Mouse (Mus musculus): Measurements from ENCODE around the gene Tenm2.
A peak's percentile ranks its signal among the peaks of the same experiment; 100 is the strongest.

The Tenm2 gene

GRCm38 (mm10) chr11:36286246-36286645 is 949.5 kb downstream of the Tenm2 start:
- DNase-seq (ENCODE audit: extremely low spot score, low spot score), result no peak

DNA sequence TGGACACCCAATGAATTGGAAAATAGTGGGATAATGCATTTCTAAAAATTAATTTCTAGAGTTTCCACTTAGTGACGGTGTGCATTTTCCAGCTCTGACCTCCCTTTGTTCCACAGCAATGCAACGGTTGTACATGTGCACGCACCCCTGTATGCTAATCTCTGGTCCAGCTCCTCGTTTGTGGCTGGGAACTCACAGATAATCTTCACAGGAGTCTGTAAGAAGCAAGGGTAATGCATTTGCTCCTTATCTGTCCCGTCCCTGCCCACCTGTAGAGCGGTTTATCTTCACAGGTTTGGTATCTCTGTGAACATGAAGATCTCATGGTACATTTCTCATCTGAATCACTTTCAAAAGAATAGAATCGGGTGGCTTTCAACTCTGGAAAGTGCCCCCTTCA is 955.2 kb downstream of the Tenm2 start:
- no peak for DNase-seq (ENCODE audit: extremely low spot score, low spot score)

DNA sequence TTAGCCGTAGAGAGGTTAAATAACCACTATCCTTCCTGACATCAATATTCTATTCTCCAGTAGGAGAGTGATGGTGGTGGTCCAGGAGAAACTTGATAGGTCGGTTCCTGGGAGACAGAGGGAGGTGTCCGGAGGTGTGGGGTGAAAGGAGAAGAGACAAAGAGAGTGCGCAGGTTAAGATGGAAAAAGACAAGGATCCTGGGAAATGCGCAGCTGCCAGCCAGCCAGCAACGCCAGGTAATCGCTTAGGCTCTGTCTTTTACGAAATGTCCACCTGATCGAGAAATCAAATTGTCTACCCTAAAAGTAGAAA is 957.9 kb downstream of the Tenm2 start:
- no peak for DNase-seq (ENCODE audit: extremely low spot score, low spot score)

DNA sequence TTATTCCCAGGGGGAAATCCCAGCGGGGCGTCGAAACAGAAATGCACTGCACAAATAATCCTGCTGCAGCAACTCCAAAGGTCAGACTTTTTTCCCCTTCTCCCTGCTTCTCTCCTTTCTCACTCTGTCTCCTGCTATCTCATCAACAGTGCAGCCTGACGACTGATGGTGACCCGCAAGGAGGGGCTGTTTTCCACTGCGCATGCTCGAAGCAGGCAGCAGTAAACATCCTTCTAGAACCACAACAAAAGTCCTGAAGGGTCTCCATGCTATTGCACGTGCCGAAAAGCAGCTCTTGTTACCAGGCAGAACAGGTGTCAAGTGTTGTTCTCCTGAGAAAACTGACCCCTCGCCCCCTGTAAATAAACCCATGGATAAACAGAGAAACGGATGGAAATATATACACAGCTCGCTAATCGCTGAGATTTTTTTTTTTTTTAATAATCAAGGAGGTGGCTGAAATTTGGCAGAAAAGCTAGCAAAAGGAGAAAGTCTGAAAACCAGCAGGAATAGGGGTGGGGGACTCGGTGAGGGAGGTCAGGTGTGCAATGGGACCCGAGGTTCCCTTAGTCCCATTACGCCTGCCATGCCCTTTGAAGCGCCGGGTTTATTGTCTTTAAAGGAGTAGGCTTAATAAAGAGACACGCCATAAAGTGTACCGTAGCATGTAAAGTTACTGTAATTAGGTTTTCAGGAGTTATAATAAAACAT is 958.4 kb downstream of the Tenm2 start:
- no peak for DNase-seq (ENCODE audit: extremely low spot score, low spot score)

- DNase-seq (ENCODE audit: extremely low spot score, low spot score), result no peak
These were observed 959.7 kb downstream of the Tenm2 start for GRCm38 (mm10) chr11:36276015-36276414.

DNA sequence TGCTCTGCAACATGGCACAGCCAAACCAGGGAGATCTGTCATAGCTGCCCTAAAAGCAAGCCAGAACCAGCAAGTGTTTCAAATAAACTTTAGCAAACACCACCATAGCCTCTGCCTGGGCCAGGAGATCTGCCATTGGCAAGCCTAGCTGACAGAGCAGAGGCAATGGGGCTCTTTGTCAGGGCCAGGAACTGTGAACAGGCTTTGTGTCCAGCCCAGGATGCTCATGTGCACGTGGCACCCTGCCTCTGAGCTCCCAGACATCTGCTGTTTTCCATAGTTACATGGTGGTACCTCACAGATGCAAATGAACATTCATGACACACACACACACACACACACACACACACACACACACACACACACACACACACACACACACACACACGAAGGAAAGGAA is 963.6 kb downstream of the Tenm2 start:
- no peak for DNase-seq (ENCODE audit: extremely low spot score, low spot score)

DNA sequence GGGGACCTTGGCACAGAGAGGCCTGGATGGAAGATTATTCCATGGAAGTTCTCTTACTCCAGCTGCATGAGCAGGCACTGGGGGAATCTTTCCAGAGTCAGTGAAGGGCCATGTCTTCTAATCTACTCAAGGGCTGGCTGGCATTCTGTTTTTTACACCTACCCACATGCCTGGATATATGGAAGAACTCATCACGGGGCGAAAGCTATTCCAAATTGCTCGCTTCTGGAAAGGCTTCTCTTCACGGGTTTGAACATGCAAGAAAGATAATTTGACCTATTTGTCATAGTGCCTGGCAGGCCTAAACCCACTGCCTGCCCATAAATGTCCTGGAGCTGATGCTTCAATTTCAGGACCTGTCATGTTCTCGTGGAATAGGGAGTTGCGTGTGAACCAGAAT is 965.8 kb downstream of the Tenm2 start:
- no peak for DNase-seq (ENCODE audit: extremely low spot score, low spot score)

DNA sequence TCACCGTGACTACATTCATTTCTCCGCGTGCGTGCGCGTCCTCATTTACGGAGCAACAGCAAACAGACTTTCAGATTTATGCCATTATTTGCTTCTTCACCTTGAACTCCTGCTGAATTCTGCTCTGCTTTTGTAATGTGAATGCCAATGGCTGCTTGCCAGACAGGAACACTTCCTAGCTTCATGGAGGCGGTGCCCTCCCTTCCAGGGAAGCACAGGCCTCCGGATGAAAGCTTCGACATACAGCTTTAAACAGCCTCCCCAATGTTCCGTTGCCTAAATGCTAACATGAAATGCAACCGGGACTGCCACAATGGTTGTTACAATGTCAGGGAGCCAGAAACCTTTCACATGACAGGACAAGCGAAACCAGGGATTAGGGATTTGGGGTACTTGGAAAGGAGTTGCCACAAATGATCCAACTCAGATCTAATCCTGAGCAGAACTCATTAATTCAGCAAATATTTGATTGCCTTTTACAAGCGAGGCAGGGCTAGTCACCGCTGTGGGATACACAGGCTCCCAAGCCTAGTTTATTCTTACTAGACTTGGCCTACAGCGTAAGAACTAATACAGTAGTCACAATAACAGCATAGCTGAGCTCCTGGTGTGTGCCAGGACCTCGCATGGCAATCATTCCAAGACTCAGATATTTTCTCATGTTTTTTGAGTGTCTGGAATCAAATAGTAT is 970.8 kb downstream of the Tenm2 start:
- DNase-seq (ENCODE audit: extremely low spot score, low spot score), result no peak

DNA sequence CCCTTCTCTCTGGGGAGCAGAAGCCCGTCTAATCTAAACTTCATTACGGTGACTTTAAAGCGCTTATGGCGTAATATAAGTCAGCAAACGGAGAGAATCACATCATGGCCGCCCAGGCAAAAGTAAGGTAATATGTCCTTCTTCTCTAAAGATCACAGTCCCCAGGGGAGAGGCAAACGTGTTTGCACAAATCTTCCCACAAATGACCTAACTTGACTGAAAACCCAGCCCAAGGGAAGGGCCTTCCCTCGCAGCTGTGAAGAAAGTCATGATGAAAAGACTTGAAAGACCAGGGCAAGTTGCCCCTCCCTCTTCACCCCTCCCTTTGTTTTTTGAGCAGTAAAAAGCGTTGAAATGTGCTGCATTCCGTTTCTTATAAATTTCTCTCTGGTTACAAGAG is 971.9 kb downstream of the Tenm2 start:
- no peak for DNase-seq (ENCODE audit: extremely low spot score, low spot score)

DNA sequence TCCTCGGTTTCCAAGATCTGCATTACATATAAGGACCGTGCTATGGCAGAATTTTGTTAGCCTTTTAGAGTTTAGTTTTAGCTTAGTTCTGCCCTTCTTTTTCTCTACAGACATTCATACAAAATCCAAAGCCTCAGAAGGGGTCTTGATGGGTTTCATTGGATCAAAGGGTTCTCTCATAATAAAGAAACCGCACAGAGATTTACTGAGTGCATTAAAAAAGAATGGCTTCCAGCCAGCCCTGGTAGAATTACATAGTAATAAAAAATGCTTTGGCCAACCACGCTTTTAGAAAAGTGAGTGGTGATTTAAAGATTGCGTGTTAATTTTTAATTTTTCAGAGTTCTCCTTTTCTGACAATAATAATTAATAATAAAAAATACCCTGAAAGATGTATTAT is 978.6 kb downstream of the Tenm2 start:
- no peak for DNase-seq (ENCODE audit: extremely low spot score, low spot score)

DNA sequence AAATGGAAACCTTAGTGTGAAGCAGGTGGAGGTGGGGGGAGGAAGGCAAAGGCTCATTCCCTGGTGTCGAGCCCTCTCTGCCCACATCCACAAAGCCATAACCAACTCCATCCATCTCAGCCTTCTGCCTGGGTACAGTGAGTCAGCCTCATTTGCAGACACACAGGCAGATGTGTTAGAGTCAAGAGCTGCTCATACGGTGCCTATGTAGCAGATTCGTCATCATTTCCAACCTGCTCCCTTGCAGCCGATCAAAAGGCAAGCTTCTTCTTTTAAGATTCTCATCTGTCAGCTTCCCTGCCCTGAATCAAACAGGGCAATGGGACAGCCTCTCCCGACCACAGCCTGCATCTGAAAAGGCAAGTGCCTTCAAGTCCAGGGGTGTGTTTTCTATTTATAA is 979.0 kb downstream of the Tenm2 start:
- DNase-seq (ENCODE audit: extremely low spot score, low spot score), result no peak

DNA sequence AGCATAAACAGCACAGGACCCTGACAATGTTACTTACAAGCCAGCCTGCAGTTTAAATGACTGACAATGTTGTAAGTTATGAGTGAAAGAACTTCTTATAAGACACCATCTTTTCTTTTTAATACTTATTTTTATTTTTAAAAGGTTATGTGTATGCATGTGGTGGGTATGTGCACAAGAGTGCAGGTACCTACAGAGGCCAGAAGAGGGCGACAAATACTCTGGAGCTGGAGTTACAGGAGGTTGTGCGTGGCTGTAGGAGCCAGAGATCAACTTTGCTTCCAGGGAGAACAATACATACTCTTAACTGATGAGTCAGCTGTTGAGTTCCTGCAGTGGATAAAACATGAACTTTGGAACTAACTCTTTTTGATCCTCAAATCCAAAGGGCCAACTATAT is 981.7 kb downstream of the Tenm2 start:
- no peak for DNase-seq (ENCODE audit: extremely low spot score, low spot score)

GRCm38 (mm10) chr11:36250111-36250510 is 985.7 kb downstream of the Tenm2 start:
- DNase-seq (ENCODE audit: extremely low spot score, low spot score), result no peak

GRCm38 (mm10) chr11:36246152-36246551 is 989.6 kb downstream of the Tenm2 start:
- DNase-seq (ENCODE audit: extremely low spot score, low spot score), result no peak

DNA sequence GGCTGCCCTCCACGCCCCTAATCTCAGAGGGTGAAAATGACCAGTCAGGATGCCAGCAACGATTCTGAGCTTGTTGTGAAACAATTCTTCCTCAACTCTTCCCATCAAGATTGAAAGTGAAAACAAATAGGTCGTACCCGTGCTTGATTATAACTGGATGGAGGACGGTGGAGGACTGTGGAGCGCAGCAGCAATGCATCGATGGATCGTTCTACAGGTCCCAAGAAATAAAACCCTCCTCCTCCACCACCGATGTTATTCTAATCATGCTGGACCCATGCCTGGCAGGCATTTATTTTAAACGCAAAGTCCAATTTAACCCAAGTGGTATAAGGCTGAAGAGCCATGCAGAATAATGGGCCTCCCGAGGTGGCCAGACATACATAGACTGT is 991.3 kb downstream of the Tenm2 start:
- DNase-seq (ENCODE audit: extremely low spot score, low spot score), result no peak

- DNase-seq (ENCODE audit: extremely low spot score, low spot score), result no peak
These were observed 991.8 kb downstream of the Tenm2 start for GRCm38 (mm10) chr11:36243747-36244490.

- DNase-seq (ENCODE audit: extremely low spot score, low spot score), result no peak
These were observed 996.9 kb downstream of the Tenm2 start for GRCm38 (mm10) chr11:36238890-36239289.

- no peak for DNase-seq (ENCODE audit: extremely low spot score, low spot score)
These were observed 1007.1 kb downstream of the Tenm2 start for GRCm38 (mm10) chr11:36228654-36229053.

- no peak for DNase-seq (ENCODE audit: extremely low spot score, low spot score)
These were observed 1007.6 kb downstream of the Tenm2 start for GRCm38 (mm10) chr11:36228196-36228595.

DNA sequence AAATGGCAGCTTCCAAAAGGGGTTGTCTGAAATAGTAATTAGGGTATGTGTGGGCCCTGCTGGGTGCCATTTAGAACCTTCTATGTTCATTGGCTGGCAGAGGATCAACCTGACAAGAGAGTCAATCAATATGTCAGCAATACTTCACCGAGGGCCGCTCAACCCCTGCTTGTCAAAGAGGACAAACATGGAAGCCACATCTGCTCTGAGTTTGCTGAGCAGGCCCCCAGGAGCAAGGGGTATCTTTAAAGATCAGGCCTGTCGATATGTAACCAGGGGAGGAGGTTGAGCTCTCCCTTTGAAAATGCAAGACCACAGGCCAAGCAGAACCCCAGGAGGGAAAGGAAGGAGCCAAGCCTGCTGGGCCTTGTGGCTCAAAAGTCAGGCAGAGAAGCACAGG is 1009.7 kb downstream of the Tenm2 start:
- DNase-seq (ENCODE audit: extremely low spot score, low spot score), result peak; percentile 30

DNA sequence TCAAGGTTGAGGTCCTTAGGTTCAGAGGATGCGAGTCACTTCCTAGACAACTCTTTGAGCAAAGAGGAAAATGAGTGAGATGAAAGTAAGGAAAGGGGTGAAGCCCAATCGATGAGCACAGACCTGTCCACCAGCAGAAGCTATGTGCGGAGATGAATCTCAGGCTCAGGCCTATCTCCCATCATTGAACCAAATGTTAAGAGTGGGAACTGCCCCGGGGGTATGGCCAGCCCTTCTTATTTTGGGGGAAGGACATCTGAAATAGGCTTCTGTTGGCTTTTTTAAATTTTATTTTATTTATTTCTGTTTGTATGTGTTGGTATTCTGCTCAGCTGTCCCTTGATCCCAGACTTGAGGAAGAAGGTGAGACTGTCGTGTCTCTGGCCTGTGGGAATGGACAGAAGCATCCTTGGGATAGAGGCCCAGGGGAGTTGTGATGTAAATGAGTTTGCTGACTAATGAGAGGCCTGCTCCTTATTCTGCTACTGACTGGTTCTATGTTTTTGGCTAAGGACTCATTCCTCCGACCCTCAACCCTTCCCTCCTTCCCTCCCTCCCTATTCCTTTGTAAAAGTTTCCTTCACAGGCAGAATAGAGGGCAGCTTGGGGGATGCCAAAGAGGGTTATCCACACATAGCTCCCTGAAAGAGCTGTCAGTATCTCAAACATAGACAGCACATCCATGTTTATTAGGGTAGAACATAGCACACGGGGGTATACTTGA is 1011.9 kb downstream of the Tenm2 start:
- DNase-seq (ENCODE audit: extremely low spot score, low spot score), result no peak

GRCm38 (mm10) chr11:36222071-36222470 is 1013.7 kb downstream of the Tenm2 start:
- DNase-seq (ENCODE audit: extremely low spot score, low spot score), result no peak
